Mouse (Mus musculus) erythroblast, embryonic 14.5 days (primary cell): ENCODE data around the gene Stra6.

Experiments used
- GATA1 ChIP-seq: IDR thresholded peaks from 2 replicates; pipeline ENCODE4 v1.6.1; 2012; ENCODE audit warnings: low read length, inconsistent platforms, mixed read lengths
- TAL1 ChIP-seq: IDR thresholded peaks from 3 replicates; pipeline ENCODE4 v1.6.1; 2012; ENCODE audit warnings: low read length, inconsistent platforms, mixed read lengths

DNA sequence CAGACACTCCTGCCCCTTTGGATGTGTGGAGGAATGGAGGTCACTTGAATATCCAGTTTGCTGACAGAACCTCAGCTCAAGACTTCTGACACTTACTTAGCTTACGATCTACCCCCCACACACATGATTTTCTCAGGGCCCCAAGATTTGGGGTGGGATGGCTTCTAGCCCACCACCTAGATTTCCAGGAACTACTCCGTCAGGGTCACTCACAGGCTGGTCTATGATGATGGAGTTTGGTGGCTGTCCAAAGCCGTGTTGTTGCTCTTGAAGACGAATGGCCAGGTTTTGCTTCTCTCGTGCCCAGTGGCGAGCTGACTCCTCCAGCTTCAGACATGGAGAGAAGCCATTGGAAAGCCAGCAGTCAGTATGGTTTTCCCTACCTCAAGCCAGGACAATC, 34.0 kb upstream of the Stra6 start:
- no peak for TF ChIP-seq GATA1
- no peak for TF ChIP-seq TAL1
